8 mouse cellular contexts compared by ENCODE assay signal in the genomic region with DNA sequence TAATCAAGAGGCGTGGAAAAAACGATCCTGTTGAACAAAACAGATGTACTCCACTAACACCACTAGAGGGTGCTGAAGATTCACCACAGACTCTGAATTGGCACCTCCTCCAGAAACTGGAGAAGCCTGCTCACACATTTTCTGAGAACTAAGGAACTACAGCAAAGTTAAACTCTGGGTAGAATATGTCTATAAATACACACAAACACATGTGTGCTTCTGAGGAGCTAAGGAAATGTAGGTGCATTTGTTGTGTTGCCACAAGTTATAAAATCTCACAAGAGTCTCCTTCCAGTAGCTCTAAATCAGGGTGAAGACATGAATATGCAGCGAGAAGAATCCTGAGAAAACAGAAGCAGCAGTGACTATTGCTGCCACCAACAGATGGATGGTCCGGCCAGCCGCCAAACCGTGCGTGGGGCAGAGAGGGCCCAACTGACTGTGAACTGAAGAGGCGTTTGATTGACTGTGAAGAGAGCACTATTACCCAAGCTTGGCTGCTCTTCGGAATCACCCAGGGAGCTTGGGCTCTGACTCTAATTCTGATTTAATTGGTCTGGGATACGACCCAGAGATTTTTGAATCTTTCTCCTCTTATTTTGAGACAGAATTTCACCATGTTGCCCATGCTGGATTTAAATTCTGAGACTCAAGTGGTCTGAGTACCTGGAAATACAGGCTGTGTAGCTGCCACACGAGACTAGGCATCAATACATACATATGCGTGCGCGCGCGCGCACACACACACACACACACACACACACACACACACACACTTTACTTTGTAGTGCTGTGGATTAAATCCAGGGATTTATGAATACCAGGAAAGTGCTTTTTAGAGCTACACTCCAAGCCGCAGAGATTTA. TPM values are rescaled to one million over a fixed set of nuclear protein-coding genes. Genes with fewer than 3 reads are reported as not detected.
DNase-seq lines count a peak whose midpoint lies in the region; ATAC-seq lines count a peak whose summit lies in the region.

No protein-coding gene starts in this region.

- H3K4me3 ChIP-seq in forebrain, embryonic 16.5 days (replicated peaks; ENCODE audit: low read length): no peak overlapping the region
- no peak overlapping the region for H3K4me3 ChIP-seq in hindbrain, embryonic 13.5 days

- WGBS in forebrain, embryonic 16.5 days: 39% methylated on average over 18 of the region's 18 CpGs
- 53% methylated on average over 18 of the region's 18 CpGs for WGBS in hindbrain, embryonic 13.5 days

- peak overlapping the region; percentile 34 for H3K27ac ChIP-seq in forebrain, embryonic 16.5 days (ENCODE audit: low read length)
- H3K27ac ChIP-seq in hindbrain, embryonic 13.5 days: no peak overlapping the region

- H3K4me1 ChIP-seq in forebrain, embryonic 16.5 days (replicated peaks; ENCODE audit: control insufficient read depth, insufficient read depth, low read length): peaks cover 11% of the 10 kb centered on the region
- peaks cover 8% of the 10 kb centered on the region; the same call in 1 of the 2 replicates for H3K4me1 ChIP-seq in hindbrain, embryonic 13.5 days (replicated peaks)

- no peaks in the 10 kb centered on the region for H3K36me3 ChIP-seq in forebrain, embryonic 16.5 days (ENCODE audit: control insufficient read depth, insufficient read depth)
- no peaks in the 10 kb centered on the region for H3K36me3 ChIP-seq in hindbrain, embryonic 13.5 days

- no peaks in the 10 kb centered on the region for H3K27me3 ChIP-seq in forebrain, embryonic 16.5 days (replicated peaks; ENCODE audit: control insufficient read depth, insufficient read depth, low read length)
- H3K27me3 ChIP-seq in hindbrain, embryonic 13.5 days: no peaks in the 10 kb centered on the region

- H3K9ac ChIP-seq in forebrain, embryonic 16.5 days (replicated peaks; ENCODE audit: low read depth, low read length): no peak overlapping the region
- no peak overlapping the region for H3K9ac ChIP-seq in hindbrain, embryonic 13.5 days

- no peaks in the 10 kb centered on the region for H3K9me3 ChIP-seq in forebrain, embryonic 16.5 days (ENCODE audit: control insufficient read depth, low read length)
- no peaks in the 10 kb centered on the region for H3K9me3 ChIP-seq in hindbrain, embryonic 13.5 days

- peak; percentile 96 for ATAC-seq in forebrain, embryonic 16.5 days
- peak; percentile 92 for ATAC-seq in hindbrain, embryonic 13.5 days (ENCODE audit: low FRiP score)

- peak; percentile 13 to 80 for DNase-seq in adrenal gland, adult (ENCODE audit: inconsistent age in 2 of 2, low spot score in 1 of 2)
- DNase-seq in adrenal gland, postnatal 4 days (ENCODE audit: low spot score in 2 of 2): no peak
- DNase-seq in cerebellum, adult 11-12 months: peak; percentile 82
- peak; percentile 62 to 68 for DNase-seq in layer of hippocampus, adult 8-10 months (ENCODE audit: low spot score in 2 of 2)
- DNase-seq in lung, postnatal 14 days: peak; percentile 44
- DNase-seq in retina, embryonic 14.5 days (ENCODE audit: low spot score): peak; percentile 92

- H3K4me2 ChIP-seq in forebrain, embryonic 16.5 days (ENCODE audit: low read length): peak overlapping the region; percentile 29
- no peak overlapping the region for H3K4me2 ChIP-seq in hindbrain, embryonic 13.5 days

RNA-seq across cellular contexts. Expression of gene Khdc1b, which starts 28.2 kb away (rescaled TPM):
- total RNA-seq in adrenal gland, postnatal 4 days (2021): not detected
- 0.10 TPM in 1 of 2 replicates, not detected in the other for polyA plus RNA-seq in forebrain, embryonic 16.5 days (2015; fragmentation: Nextera tagmentation; extraction: Ambion mirVana)
- 0.08 TPM in 1 of 2 replicates, not detected in the other for polyA plus RNA-seq in hindbrain, embryonic 13.5 days (2015; fragmentation: Nextera tagmentation; extraction: Ambion mirVana)
- not detected for total RNA-seq in layer of hippocampus, adult 8-10 months (2022)

RNA-seq across cellular contexts. Expression of gene Khdc1c, which starts 43.4 kb away (rescaled TPM):
- total RNA-seq in adrenal gland, postnatal 4 days (2021): not detected
- polyA plus RNA-seq in forebrain, embryonic 16.5 days (2015; fragmentation: Nextera tagmentation; extraction: Ambion mirVana): not detected in 2 replicates
- polyA plus RNA-seq in hindbrain, embryonic 13.5 days (2015; fragmentation: Nextera tagmentation; extraction: Ambion mirVana): not detected in 2 replicates
- not detected for total RNA-seq in layer of hippocampus, adult 8-10 months (2022)

Comparison
In these comparisons a context has a peak if more than half of its experiments do, and no peak if none do; other contexts are left out.
1. DNase-seq: peak in adrenal gland, adult (2 of 2), cerebellum, adult 11-12 months (single experiment), layer of hippocampus, adult 8-10 months (2 of 2), lung, postnatal 14 days (single experiment) and retina, embryonic 14.5 days (single experiment); none in adrenal gland, postnatal 4 days (0 of 2).